Mouse (Mus musculus): Measurements from ENCODE around the gene Gpr87.

Gene Gpr87

GRCm38 (mm10) chr3:59194938-59195337, at the start of gene Gpr87:
Gene Gpr87 (minus strand): TSS chr3:59195104.
- no peak for DNase-seq (ENCODE audit: low read depth)

DNA sequence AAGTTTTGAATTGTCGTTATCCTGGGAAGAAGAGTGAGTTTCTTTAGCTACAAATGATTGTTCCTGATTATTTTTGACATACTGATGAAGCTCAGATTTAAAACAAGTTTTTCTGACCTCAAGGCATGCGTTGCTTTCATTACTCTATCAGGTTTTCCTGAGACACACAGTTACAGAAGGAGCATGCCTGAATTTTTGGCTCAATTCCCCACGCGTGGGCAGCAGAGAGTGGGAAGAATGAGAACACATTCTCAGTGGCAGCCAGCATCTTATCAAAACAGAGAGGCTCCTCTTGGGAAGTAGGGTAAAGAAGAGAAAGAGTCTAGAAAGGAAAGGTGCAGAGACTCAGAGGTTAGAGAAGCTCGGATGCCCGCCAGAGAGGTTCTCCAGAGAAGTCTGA, 48.5 kb upstream of the Gpr87 start:
- peak; percentile 52 for DNase-seq (ENCODE audit: low read depth)

GRCm38 (mm10) chr3:59234878-59235277, 40.0 kb upstream of the Gpr87 start:
- DNase-seq (ENCODE audit: low read depth) = no peak

- DNase-seq (ENCODE audit: low read depth) = peak; percentile 36
Observed at GRCm38 (mm10) chr3:59230912-59231311, 36.0 kb upstream of the Gpr87 start.

DNA sequence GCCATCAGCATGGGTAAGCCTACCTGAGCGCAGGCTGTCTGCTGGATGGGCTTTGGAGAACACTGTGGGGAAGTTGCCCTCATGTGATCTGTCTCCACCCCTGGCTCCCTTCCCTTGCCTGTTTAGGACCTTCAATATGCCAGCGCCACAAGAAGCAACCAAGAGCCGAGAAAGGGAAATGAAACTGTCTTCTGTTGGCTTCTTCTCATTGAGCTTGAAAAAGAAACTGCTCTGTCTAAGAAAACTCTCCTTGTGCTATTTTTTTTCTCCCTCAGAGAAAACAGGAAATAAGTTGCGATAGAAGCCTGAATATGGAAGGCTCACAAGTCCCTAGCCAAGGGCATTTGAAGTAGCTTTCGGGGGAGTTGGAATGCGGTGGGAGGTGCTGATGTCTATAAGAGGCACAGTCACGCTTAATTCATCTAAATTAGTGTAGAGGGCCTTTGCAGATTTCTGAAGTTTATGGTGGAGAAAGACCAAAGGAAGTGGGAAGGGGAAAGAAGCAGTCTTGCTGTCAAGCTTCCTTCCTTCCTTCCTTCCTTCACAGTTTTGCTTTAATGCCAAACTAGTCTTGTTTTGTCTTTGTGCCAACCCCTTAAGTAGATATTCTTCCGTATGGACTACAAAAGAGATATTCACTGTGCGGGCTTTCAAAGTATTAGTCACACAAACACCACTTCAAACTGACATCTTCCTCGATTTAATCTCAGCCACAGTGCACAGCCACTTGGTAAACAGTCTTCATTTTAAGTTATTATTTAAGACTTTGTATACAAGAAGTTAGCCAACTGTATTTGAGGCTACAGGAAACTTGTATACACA, 34.0 kb upstream of the Gpr87 start:
- peak; percentile 17 for DNase-seq (ENCODE audit: low read depth)

DNA sequence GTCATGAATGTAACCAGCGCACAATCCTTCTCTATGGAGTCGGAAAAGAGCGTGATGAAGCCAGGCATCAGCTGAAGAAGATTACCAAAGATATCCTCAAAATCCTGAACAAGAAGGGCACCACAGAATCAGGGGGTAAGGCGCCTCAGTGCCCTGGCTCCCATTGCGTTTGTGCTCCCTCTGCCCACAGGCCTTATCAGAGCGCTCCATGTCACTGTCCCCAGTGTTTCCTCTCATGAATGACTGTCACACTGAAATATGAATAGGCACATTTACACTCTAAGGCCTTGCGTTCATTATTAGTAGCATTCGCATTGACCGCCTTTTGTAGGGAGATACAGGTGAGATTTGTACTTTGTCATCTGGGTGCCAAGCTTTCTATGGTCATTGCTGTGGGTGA, 32.8 kb upstream of the Gpr87 start:
- DNase-seq (ENCODE audit: low read depth) = no peak

DNA sequence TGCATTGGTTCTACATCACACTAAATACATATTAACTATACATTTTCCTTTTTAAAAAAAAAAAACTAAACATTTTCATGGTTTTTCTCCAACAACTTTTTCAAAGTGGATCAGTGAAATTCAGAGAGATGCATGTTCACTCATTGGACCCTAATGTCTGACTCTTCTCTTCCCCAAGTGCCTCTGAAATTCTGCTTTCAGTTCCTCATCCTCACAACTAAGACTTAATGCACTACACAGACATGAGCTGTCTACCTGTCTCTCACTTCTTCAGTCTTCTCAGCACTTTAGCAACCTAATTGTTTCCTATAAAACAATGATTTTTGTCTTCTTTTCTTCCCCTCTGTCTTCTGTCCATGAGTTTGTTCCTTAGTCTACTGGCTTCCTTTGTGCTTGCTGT, 30.5 kb upstream of the Gpr87 start:
- DNase-seq (ENCODE audit: low read depth) = no peak

GRCm38 (mm10) chr3:59222303-59222702, 27.4 kb upstream of the Gpr87 start:
- DNase-seq (ENCODE audit: low read depth) = no peak

DNA sequence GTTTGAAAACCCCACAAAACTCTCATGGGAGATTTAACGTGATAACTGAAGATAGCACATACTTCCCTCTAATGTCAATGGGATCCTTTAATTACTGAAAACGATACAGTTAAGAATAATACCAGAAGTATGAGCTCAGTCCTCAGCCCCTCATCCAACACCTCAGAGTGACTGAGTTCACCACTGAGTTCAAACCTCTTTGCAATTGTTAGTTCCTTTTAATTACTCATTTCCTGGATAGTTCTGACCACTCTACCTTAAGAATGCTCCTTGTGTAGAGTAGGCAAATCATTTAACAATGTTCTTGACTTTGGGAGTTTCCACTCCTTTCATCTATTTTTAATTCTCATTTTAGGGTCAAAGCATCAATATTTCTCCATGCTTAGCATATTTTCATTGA, 24.4 kb upstream of the Gpr87 start:
- no peak for DNase-seq (ENCODE audit: low read depth)

DNA sequence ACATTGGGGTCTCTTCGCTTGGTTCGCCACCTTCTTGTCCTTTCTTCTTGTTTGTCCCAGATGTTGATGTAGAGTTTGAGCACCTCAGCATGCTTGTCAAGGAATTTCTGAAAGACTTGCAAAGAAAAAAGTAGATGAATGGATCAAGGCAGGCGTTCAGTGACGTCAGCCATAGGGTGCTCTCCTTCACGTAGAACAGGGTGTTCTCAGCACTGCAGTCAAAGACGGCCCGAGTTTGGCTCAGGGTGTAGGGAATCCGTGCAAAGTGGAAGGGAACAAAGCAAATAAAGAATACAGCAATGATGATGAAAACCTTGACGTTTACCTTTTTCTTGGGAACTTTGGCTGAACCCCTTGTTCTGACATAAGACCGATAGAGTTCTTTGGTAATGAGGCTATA, 22.3 kb upstream of the Gpr87 start:
- DNase-seq (ENCODE audit: low read depth) = no peak

- no peak for DNase-seq (ENCODE audit: low read depth)
Observed at GRCm38 (mm10) chr3:59212404-59212803, 17.5 kb upstream of the Gpr87 start.

DNA sequence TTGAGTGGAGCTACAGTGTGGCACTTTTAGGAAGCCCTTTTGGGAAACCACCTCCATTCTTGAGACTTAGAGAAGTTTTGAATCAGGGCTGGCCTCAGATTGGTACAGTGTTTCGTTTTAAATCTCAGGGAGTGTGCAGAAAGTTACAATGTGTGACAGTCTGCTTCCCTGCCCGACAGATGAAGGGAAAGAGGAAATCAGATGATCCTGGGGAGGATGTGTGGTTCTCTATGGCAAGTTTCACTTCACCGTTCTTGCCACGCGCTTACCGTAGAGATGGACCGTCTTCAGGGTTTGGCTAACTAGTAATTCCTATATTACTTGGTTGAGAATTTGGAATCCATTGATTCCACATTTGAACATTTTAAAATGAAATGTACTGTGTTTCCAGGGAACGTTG, 16.9 kb upstream of the Gpr87 start:
- no peak for DNase-seq (ENCODE audit: low read depth)

DNA sequence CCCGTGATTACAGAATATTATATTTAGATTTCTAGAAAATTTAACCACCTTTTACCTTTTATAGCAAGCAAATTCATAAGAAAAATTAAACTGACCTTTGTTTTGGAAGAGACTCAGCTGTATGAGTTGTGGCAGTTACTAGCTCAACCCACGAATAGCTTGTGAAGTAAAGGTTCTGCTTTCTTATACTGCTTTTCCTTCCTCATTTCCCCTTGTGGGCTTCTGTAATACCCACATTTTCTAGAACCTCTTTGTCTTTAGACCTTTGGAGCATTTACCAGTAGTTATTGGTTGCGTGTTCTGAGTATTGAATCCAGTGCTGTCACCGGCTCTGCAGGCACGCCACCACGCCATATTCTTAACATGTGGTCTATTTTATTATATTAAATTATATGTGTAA, 15.8 kb upstream of the Gpr87 start, which contains the start of gene P2ry13:
Gene P2ry13, minus strand, starts transcription at position 156 of the 400 bp plus-strand sequence.
- no peak for DNase-seq (ENCODE audit: low read depth)

DNA sequence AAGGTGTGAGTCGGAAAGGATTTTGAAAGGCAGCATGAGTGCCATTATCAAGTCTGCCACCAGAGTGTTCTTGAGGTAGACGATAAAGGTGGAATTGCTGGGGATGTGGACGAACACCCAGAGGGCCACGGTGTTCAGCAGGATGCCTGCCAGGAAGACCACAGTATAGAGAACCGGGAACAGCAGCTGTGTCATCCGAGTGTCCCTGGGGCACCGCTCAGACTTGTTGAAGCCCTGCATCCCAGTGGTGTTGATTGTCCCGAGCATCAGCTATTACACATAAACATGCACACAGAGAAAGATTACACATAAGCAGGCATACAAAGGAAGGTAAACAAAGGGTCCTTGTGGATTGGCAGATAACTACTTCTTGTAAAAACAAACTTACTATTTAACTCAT, 15.2 kb upstream of the Gpr87 start:
- no peak for DNase-seq (ENCODE audit: low read depth)

DNA sequence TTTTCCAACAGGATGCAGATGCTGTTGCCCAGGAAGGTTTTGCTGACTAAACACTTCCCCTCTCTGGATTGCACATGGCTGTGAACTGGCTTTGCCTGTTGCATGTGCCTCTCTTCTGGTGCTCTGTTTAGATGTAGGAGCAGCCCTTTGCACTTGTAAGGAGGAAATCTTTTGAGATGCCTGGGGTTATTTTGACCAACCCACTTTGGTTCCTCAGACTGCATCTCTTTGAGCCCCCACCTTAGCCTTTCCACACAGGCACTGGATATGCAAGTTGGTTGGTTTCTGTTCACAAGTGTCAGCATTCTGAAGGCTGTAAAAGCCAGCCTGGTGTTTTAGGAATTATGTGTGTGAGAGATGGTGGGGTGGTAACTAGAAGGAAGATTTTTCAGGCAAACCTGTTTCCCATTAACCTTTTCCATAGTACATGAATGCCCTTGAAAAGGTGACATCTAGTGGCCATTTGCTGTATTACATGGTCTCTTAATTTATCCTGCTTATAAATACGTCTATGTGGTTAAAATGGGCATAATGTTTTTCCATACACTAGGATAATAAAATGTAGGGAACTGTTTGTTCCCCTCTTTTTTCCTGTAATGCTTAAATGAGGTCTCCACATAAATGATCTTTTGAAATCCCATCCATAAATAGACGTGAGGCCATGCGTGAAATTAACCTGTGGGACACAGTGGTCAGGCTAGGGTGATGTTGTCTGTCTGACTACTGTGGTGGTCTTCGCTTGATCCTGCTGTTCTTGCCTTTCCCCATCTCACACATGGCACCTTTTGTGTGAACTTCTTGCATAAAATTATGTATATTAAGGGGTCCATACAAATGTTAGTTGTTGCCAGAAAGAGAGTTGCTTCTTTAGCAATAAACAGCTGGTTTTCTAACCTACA, 14.0 kb upstream of the Gpr87 start:
- DNase-seq (ENCODE audit: low read depth) = peak; percentile 94

GRCm38 (mm10) chr3:59205941-59206340, 11.0 kb upstream of the Gpr87 start:
- DNase-seq (ENCODE audit: low read depth) = no peak

DNA sequence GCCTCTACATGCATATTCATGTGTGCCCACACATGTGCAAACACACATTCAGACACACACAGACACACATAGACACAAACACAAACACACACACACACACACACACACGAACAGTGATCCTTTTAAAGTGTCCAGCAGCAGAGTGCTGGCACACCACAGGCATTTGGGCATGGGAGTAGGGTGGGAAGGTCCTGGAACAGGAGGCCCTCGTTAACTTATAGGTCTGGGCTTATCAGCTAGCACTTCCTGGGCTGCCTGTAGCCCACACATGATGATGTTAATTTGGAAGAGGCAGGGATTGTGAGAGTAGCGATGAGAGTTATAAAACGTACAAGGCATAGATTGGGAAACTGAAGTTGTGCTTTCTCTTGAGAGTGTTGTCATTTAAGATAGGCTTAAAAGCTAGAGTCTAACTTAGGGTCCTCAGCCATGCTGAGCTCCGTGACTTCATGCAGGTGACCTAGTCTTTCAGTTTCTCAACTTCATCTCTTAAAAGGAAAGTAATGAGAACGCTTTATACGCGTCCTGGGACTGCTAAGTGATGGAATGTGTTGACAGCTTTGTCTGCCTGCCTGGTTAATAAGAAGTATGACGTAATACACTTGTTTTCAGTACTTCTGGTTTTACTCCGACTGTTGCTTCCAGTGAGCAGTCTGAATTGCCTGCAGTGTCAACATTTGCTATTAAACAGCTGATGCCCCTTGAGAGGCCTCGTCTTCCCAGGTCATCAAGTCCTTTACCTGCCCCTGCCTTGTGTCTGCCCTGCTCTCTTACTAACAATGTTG, 10.0 kb upstream of the Gpr87 start:
- peak; percentile 57 for DNase-seq (ENCODE audit: low read depth)

GRCm38 (mm10) chr3:59203802-59204520, 9.1 kb upstream of the Gpr87 start:
- DNase-seq (ENCODE audit: low read depth) = peak; percentile 38

DNA sequence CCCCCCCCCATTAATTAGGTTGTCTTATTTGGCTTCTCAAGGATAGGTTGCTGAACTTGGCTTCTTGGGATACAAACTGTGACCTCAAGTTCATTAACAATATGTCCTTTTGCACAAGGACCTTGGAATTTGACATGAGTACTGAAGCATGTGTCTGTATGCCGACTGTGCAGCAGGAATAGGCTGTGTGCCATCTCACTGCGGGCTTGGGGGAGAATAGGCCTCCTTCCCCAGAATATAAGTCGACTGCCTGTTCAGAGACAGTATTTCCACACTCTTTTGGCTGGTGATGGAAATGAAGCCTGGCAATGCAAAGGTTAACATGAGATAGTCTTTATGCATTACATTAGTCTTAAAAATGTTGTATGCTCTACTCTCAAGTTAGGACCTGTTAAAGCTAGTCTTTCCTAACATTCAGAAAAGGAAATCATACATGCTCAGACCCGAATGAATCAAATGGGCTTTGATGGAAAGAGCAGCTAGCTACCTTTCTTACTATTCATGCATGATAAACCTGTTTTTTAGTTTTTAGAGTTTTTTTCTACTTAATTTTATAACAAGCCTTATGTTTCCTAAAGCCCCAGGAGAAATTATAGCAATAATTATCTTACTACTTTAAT, 2.5 kb upstream of the Gpr87 start:
- no peak for DNase-seq (ENCODE audit: low read depth)

- no peak for DNase-seq (ENCODE audit: low read depth)
Observed at GRCm38 (mm10) chr3:59194099-59194498, 805 bp downstream of the Gpr87 start.

- no peak for DNase-seq (ENCODE audit: low read depth)
Observed at GRCm38 (mm10) chr3:59191674-59192073, 3.2 kb downstream of the Gpr87 start.

Measured in NIH3T3 (cell line).